Comparison of ENCODE assay signal across 8 mouse cellular contexts in genomic region chr3:85185827-85186226, GRCm38 (mm10).
DNase-seq lines count a peak whose midpoint lies in the region; ATAC-seq and TF ChIP-seq lines count a peak whose summit lies in the region.

No protein-coding gene starts in this region.

- H3K27me3 ChIP-seq in heart, adult 2 months (ENCODE audit: control insufficient read depth, insufficient read depth, low read length) = no peaks in the 10 kb centered on the region
- no peaks in the 10 kb centered on the region for H3K27me3 ChIP-seq in embryonic facial prominence, embryonic 11.5 days (ENCODE audit: control insufficient read depth, insufficient read depth, low read length)
- H3K27me3 ChIP-seq in thymus, adult 2 months (ENCODE audit: control insufficient read depth, insufficient read depth, low read length) = no peaks in the 10 kb centered on the region

- WGBS in heart, adult 2 months = 65% methylated on average over 12 of the region's 12 CpGs
- WGBS in embryonic facial prominence, embryonic 11.5 days = 3% methylated on average over 12 of the region's 12 CpGs
- 86% methylated on average over 12 of the region's 12 CpGs for WGBS in thymus, adult 2 months

- H3K4me2 ChIP-seq in embryonic facial prominence, embryonic 11.5 days (ENCODE audit: low read depth, low read length) = no peak overlapping the region

- DNase-seq in heart, postnatal 4 days = peak; percentile 19
- DNase-seq in heart, adult 2 months = no peak
- peak; percentile 41 for DNase-seq in ZHBTc4 (ENCODE audit: low read depth, low spot score)
- peak; percentile 62 for DNase-seq in embryonic facial prominence, embryonic 11.5 days (ENCODE audit: low spot score)
- DNase-seq in lung, postnatal 14 days = peak; percentile 10
- DNase-seq in spleen, postnatal 4 days (ENCODE audit: low spot score in 2 of 2) = no peak
- DNase-seq in thymus, adult 2 months = no peak
- DNase-seq in adrenal gland, postnatal 14 days = no peak

- no peak overlapping the region for H3K27ac ChIP-seq in heart, adult 2 months
- H3K27ac ChIP-seq in embryonic facial prominence, embryonic 11.5 days (replicated peaks; ENCODE audit: low read depth, low read length) = 0 out of 2 replicates have a peak overlapping the region, but pooled peaks have one; percentile 24
- no peak overlapping the region for H3K27ac ChIP-seq in thymus, adult 2 months (ENCODE audit: control insufficient read depth, insufficient read depth, low read length)

- no peaks in the 10 kb centered on the region for H3K4me1 ChIP-seq in heart, adult 2 months (ENCODE audit: control insufficient read depth, insufficient read depth, low read length)
- no peaks in the 10 kb centered on the region; the same call in 1 of the 2 replicates for H3K4me1 ChIP-seq in embryonic facial prominence, embryonic 11.5 days (ENCODE audit: control insufficient read depth, insufficient read depth, low read length)
- peaks cover 10% of the 10 kb centered on the region for H3K4me1 ChIP-seq in thymus, adult 2 months (replicated peaks; ENCODE audit: control insufficient read depth, insufficient read depth, low read length)

- no peaks in the 10 kb centered on the region for H3K79me2 ChIP-seq in heart, adult 2 months (replicated peaks; ENCODE audit: control insufficient read depth, insufficient read depth, low read length)

- no peak for TF ChIP-seq CTCF in heart, adult 2 months (IDR thresholded peaks at IDR 0.05)
- TF ChIP-seq CTCF in thymus, adult 2 months (IDR thresholded peaks at IDR 0.05; ENCODE audit: borderline replicate concordance, control insufficient read depth, extremely low read depth, insufficient read depth, low read length, poor library complexity) = no peak

- no peaks in the 10 kb centered on the region for H3K36me3 ChIP-seq in heart, adult 2 months (ENCODE audit: control insufficient read depth, insufficient read depth, low read length)
- no peaks in the 10 kb centered on the region for H3K36me3 ChIP-seq in embryonic facial prominence, embryonic 11.5 days (replicated peaks; ENCODE audit: control insufficient read depth, insufficient read depth, low read depth, low read length)
- H3K36me3 ChIP-seq in thymus, adult 2 months (ENCODE audit: control insufficient read depth, insufficient read depth, low read length) = no peaks in the 10 kb centered on the region

- no peak for TF ChIP-seq EP300 in heart, adult 2 months (IDR thresholded peaks at IDR 0.05; ENCODE audit: insufficient read depth, low read depth, low read length)

- peak; percentile 49 for ATAC-seq in embryonic facial prominence, embryonic 11.5 days (replicated peaks; ENCODE audit: insufficient number of reproducible peaks, low FRiP score, low TSS enrichment, low read depth)

- H3K4me3 ChIP-seq in heart, adult 2 months = no peak overlapping the region
- H3K4me3 ChIP-seq in embryonic facial prominence, embryonic 11.5 days (ENCODE audit: low read depth, low read length) = no peak overlapping the region
- H3K4me3 ChIP-seq in thymus, adult 2 months (ENCODE audit: control insufficient read depth, insufficient read depth, low read length) = no peak overlapping the region

- no peaks in the 10 kb centered on the region for H3K9me3 ChIP-seq in embryonic facial prominence, embryonic 11.5 days (replicated peaks; ENCODE audit: control insufficient read depth, low read length)

- intact Hi-C loops in heart, adult 2 months (cut with DNase I) = no loop called here

- no peak overlapping the region for H3K9ac ChIP-seq in heart, adult 2 months (ENCODE audit: low read depth, low read length)
- H3K9ac ChIP-seq in embryonic facial prominence, embryonic 11.5 days (replicated peaks; ENCODE audit: low read length) = no peak overlapping the region

- TF ChIP-seq POLR2A in heart, adult 2 months (IDR thresholded peaks at IDR 0.05; ENCODE audit: insufficient read depth, low read depth, low read length) = no peak
- TF ChIP-seq POLR2A in thymus, adult 2 months (IDR thresholded peaks at IDR 0.05; ENCODE audit: control insufficient read depth, extremely low read depth, insufficient read depth, low read length, poor library complexity) = no peak

Comparison
In these comparisons a context has a peak if more than half of its experiments do, and no peak if none do; other contexts are left out.
1. DNase-seq: peak in heart, postnatal 4 days (single experiment), ZHBTc4 (single experiment), embryonic facial prominence, embryonic 11.5 days (single experiment) and lung, postnatal 14 days (single experiment); none in heart, adult 2 months (0 of 2), spleen, postnatal 4 days (0 of 2), thymus, adult 2 months (single experiment) and adrenal gland, postnatal 14 days (single experiment).